Mouse (Mus musculus) splenic B cell, adult 2 months (primary cell): ENCODE data around the gene Kctd14.
"Not testable (repeated sequence)": the region's sequence is repeated elsewhere in the genome, so short reads cannot be mapped to it uniquely, and the experiment has no call there.

ENCODE experiments used
- DNase-seq: peaks from one replicate; pipeline ENCODE4 v3.0.0-alpha.2; 2011; ENCODE audit warnings: low read depth, low spot score
- H3K27me3 ChIP-seq: 2 replicates; pipeline ENCODE4 v1.6.1; 2012; ENCODE audit warnings: mild to moderate bottlenecking, low read length, moderate library complexity, mixed read lengths; ENCODE audit not compliant: control insufficient read depth, poor library complexity, insufficient read depth, severe bottlenecking
- H3K36me3 ChIP-seq: 2 replicates; pipeline ENCODE4 v1.6.1; 2012; ENCODE audit warnings: mild to moderate bottlenecking, low read length, moderate library complexity, mixed read lengths; ENCODE audit not compliant: control insufficient read depth, poor library complexity, insufficient read depth, severe bottlenecking

The Kctd14 gene

DNA sequence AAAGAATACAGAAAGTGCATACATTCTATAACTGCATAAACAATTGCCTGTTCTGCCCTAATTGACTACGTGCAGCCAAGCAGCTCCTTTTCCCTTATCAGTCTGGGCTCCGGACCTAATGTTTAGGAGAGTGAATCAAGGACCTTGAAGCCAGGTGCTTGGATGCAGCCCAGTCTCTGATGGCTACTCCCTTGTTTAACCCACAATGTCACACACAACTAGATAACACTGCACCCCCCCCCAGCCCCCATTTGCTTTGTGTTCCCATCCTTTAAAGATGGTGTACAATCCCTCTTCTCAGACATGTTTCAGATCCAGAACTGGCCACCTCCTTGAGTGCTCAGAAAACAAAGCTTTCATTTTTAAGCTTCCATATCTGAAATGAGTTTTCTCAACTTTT lies at the start of gene Kctd14:
Kctd14 (plus strand) TSS at position 301 of the 400 bp plus-strand sequence.
- H3K36me3 ChIP-seq, DNase-seq: not testable (repeated sequence)

DNA sequence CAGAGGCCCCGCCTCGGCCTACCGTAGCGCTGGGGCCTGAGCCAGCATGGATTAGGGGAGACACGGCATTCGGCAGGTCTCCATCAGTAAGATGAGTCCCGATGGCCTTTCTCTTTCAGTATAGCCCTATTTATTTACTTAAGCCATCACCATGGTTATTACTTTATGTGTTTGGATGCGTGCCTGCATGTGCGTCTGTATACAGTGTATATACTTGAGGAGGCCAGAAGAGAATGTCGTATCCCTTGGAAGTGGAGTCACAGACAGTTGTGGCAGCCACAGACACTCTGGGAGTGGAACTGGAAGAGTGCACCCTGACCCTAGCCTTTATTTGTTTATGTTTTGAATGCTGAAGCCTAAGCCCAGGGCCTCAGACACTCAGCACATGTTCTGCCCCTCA lies 44.0 kb upstream of the Kctd14 start:
- H3K27me3 ChIP-seq = no peaks in the 10 kb centered on the region
- peaks cover 11% of the 10 kb centered on the region for H3K36me3 ChIP-seq
- no peak for DNase-seq

More for the DNA sequence above, at the start of gene Kctd14:
- H3K27me3 ChIP-seq = not testable (repeated sequence)

DNA sequence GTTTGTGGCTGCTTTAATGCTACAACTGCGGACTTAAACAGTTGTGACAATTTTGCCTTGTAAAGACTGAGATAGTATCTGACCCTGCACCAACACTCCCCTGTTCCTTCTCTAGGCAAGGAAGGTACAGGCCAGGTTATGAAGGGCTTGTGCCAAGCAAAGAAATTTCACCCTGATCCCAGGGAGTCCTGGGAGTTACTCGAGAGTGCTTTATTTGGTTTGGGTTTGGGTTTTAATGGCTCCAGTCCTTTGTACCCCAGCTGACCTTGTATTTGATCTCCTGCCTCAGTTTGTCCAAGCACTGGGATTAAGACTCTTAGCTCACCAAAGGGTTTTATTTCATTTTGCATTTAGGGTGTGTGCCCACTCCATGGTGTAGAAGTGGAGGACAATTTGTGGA lies 40.0 kb upstream of the Kctd14 start:
- Histone ChIP-seq H3K27me3 (no peaks in the 10 kb centered on the region), H3K36me3 (peaks cover 11% of the 10 kb centered on the region)
- no peak for DNase-seq

DNA sequence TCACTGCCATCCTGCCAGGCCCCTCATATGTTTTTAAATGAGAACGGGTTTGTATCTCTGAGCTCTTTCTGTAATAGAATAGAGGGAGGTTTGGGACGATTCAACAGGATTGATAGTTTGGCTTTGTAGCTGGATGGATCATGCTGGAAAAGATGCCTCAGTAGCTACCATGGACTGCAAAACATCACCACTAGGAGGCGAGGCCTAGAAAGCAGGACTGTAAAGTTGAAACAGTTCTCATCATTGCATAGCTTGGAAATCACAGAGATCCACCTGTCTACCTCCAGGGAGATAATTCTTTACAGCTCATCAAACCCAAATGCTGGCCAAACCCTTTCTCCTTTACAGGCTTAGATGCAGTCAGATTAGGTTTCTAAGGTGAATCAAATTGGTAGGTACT lies 39.5 kb upstream of the Kctd14 start:
- Histone ChIP-seq H3K36me3 (peaks cover 10% of the 10 kb centered on the region), H3K27me3 (no peaks in the 10 kb centered on the region)
- DNase-seq = no peak

DNA sequence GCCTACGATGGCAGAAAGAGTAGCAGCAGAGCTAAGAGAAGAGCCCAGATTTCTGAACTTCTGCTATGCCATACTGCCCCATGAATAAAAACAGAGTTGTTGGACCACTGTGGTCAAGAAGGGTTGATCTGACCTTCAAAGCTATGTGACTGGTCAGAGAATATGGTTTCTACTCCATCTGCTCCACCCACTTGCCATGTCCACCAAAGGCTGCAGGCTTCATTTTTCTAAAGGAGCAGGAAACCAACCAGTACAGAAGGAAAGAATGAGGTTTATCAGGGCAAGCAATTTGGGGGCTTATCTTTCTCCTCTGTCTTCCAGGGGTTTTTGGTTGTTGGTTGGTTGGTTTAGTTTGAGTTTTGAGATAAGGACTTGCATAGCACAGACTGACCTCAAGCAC lies 37.1 kb upstream of the Kctd14 start:
- Histone ChIP-seq H3K36me3 (no peaks in the 10 kb centered on the region; the same call in 1 of the 2 replicates), H3K27me3 (no peaks in the 10 kb centered on the region)
- no peak for DNase-seq

DNA sequence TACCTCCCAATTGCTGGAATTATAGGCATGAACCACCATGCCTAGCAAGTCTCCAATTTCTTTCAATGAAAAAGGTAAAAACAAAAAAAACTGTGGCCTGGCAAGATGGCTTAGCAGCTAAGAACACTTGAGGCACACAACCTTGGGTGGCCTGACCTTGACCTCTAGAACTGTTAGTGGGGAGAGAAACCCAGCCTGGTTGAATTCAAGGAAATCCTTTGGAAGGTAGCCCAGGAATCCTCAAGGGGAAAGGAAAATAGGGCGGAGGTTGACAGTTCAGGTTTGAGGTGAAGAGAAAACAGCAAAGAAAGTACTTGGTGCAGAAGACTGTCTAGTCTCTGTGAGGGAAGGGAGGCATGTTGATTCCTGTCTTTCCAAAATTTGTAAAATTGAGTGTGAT lies 36.7 kb upstream of the Kctd14 start:
- H3K36me3 ChIP-seq = no peaks in the 10 kb centered on the region; the same call in 1 of the 2 replicates
- no peak for DNase-seq
- no peaks in the 10 kb centered on the region for H3K27me3 ChIP-seq

DNA sequence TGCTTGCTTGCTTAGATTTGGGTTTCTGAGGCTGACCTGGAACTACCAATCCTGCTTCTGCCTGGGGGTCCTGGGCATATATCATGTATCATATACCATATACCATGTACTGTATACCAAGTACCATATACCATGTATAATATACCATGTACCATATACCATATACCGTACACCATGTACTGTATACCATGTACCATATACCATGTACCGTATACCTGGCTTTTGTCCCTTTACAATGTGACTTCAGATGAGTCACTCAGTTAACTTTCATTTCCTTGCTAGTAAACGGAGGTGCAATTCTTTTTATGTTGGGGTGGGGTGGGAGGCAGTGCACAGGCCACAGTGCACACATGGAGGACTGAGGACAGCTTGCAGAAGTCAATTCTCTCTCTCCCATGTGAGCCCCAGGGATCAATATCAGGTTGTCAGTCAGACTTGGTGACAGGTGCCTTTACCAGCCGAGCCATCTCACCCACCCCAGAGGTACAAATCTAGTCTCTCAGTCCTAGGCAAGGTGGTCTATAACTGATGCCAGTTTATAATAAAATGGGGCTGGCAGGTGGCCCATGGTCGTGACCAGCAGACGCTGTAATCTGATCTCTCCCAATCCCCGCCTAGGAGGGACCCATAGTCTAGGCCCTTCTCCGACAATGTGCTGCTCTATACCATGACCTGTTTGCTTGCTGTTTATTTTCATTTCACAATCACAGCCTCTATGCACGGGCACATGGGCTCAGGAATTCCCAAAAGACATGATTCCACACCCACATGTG lies 36.0 kb upstream of the Kctd14 start:
- no peak for DNase-seq
- H3K36me3 ChIP-seq = no peaks in the 10 kb centered on the region; the same call in 1 of the 2 replicates
- no peaks in the 10 kb centered on the region for H3K27me3 ChIP-seq

DNA sequence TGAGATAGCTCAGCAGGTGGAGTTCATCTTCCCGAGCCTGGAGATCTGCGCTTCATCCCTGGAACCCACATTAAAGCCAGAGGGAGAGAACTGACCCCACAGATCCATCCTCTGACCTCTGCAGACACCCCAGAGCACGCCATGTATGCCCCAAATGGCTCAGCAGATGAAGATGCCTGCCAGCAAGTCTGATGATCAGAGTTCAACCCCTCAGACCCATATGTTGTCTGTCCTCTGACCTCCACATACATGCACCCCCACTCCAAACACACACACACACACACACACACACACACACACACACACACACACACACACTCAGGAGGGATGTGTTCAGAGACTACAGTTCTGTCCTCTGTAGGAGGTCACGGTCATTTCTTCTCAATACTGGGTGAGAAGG lies 34.6 kb upstream of the Kctd14 start:
- Histone ChIP-seq H3K27me3 (no peaks in the 10 kb centered on the region), H3K36me3 (no peaks in the 10 kb centered on the region)
- DNase-seq = no peak

DNA sequence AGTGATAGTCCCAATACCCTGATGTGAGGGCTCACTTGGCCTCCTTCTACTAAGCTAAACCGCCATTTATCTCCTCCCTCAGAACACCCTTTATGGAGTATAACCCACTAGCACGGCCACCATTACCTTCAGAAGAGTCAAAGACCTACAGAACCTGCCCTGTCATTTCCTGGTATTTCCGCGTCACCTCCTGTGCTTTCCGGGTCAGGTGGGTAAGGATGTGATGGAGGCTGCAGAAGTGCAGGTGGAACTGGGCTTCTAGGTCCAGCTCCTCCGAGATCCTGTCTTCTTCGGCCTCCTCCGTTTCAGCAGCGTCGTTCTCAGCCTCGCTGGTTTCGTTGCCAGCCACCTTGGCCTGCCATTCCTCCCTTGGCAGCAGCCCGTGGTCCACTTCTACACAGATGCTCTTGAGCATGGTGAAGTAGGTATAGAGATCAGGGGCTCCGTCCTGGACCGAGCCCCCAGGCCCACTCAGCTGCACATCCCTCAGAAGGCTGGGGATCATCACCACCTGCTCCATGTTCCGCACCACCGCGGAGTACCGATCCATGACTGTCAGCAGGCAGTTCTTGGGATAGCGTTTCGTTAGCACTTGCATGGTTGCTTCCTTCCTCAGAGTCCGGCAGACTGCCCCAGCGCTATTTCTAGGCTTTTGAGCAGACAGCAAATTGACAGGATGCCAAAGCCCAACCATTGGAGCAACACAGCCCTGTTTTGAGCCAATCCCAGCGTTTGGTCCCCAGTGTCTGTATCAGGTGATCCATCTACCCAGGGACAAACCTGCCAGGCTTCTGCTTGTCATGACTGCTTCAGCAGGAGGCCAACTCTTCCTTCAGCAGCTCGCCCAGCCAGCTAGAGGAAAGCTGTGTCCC lies 34.0 kb upstream of the Kctd14 start, which contains the start of gene Thrsp:
Thrsp (minus strand) TSS at position 825 of the 872 bp plus-strand sequence.
- H3K27me3 ChIP-seq = no peaks in the 10 kb centered on the region
- DNase-seq = no peak
- no peaks in the 10 kb centered on the region for H3K36me3 ChIP-seq

DNA sequence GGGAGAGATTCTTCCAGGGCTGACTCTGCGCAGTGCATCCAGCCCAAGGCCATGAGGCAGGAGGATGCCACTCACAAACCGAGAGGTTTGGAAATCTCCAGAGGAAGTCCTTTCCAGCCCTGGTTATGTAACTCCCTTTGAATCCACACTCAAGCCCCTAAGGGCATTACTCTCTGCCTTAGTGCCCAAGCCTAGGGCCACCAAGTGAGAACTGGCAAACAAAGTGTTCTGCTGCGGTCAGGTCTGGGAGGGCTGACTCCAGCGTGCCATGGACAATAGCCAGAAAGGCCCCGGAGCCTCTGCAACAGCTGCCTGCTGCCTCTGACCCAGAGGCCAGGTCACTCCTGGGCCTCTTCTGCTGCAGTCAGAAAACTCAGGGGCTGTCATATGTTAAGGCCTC lies 32.4 kb upstream of the Kctd14 start:
- Histone ChIP-seq H3K27me3 (no peaks in the 10 kb centered on the region), H3K36me3 (no peaks in the 10 kb centered on the region)
- DNase-seq = no peak

DNA sequence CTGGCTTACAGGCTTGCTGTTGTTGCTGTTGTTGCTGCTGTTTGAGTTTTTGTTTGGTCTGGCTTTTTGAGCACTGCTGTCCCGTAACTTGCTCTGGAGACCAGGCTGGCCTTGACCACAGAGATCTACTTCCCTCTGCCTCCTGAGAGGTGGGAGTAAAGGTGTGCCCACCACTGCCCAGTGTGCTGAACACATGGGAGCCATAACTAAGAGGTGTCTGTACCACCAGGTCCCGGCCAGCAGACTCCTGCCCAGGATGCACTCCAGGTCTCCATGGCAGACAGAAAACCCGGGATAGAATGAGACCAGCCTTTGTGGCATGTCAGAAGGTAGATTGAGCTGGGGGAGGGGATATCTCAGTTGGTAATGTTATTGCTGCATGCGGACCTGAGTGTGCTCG lies 32.0 kb upstream of the Kctd14 start:
- no peaks in the 10 kb centered on the region for H3K36me3 ChIP-seq
- DNase-seq = no peak
- no peaks in the 10 kb centered on the region for H3K27me3 ChIP-seq

DNA sequence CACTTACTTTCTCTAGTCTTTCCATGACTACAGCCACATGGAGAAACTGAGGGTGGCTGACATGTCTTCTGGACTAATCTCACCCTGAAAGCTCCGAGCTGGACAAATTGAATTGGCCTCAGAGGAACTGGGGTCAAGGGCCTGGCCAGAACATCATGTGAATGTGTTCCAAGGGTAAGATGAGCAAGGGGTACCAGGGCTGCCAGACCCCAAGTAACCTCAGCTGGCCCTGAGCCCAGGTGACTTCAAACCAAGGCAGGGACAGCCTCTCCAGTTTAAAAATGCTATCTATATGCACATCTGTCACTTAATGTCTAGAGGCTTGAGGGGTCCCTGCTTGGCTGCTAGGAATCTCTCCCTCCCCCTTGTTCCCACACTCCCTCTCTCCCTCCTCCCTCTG lies 30.7 kb upstream of the Kctd14 start:
- Histone ChIP-seq H3K36me3 (no peaks in the 10 kb centered on the region), H3K27me3 (no peaks in the 10 kb centered on the region)
- DNase-seq = no peak

DNA sequence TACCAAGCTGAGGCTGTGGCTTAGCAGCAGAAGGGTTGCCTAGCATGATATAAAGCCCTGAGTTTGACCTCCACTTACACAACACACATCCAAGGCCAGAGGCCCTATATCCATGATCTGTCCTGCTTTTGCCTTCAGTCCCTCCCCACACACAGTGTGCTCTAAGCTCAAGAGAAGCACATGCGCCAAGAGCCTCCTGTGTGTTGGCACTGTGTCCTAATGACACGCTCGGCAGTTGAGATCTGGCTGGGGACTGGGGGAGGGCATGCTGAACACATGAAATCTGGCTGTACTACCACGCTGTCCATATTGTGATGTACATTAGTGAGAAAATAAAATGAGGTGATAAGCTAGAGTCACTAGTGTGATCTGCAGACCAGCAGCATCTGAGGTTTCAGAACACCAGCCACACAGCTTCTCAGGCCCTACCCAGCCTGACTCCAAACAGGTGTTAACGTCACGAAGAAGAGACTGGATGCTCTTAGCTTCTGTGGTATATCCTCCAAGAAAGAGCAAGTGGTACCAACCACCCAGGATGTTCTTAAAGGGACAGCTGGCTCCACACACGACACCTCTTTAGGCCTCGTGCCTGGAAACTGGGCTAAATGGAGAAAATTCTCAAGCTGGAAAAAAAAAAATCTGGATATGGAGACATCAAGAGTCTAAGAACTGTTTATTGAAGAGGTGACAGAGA lies 30.0 kb upstream of the Kctd14 start:
- DNase-seq = no peak
- no peaks in the 10 kb centered on the region for H3K27me3 ChIP-seq
- no peaks in the 10 kb centered on the region for H3K36me3 ChIP-seq

DNA sequence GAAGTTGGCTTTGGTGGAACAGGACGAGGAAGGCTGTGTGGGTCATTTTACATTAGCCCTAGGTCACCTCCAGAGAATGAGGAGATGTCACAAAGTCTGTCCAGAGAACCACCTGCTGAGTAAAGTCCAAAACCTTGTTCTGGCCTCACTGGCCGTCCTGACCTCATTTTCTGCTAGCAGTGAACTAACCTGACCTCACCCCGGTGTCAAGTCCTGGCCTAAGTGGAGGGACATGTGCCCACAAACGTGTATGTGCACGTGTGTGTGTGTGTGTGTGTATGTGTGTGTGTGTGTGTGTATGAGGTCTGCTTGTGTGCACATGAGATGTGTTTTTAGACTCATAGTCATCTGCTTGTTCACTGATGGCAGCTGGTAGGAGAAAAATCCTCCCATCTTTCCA lies 27.4 kb upstream of the Kctd14 start:
- DNase-seq = no peak
- no peaks in the 10 kb centered on the region for H3K27me3 ChIP-seq
- no peaks in the 10 kb centered on the region for H3K36me3 ChIP-seq
